Mouse (Mus musculus) limb, embryonic 11.5 days (tissue): ENCODE measurements at regions not wholly inside any gene's neighbourhood (a gene's known extent, or its start where the extent isn't known, plus 50 kb on each side); places are given as distances from the start of the nearest gene placed in this dataset.

Experiments
- ATAC-seq: fragments of 200-750 bp; cut with Nextera tagmentation; 2 replicates; pipeline ENCODE4 v1.8.0; 2017; ENCODE audit warnings: low read depth; ENCODE audit not compliant: insufficient number of reproducible peaks, low FRiP score, low TSS enrichment
- DNase-seq: peaks from one replicate; pipeline ENCODE4 v3.0.0-alpha.2; 2015; ENCODE audit warnings: low spot score
- H3K27ac ChIP-seq: fragments of 300-500 bp; sonication (generic); replicated peaks from 2 replicates; pipeline ENCODE4 v1.5.1; 2014; ENCODE audit warnings: low read depth, mild to moderate bottlenecking, low read length
- H3K27me3 ChIP-seq: fragments of 300-500 bp; sonication (generic); 2 replicates; pipeline ENCODE4 v1.6.1; 2014; ENCODE audit warnings: mild to moderate bottlenecking, low read length, mixed read lengths; ENCODE audit not compliant: control insufficient read depth, insufficient read depth
- H3K36me3 ChIP-seq: fragments of 300-500 bp; sonication (generic); 2 replicates; pipeline ENCODE4 v1.6.1; 2014; ENCODE audit warnings: mild to moderate bottlenecking, low read length, moderate library complexity, mixed read lengths; ENCODE audit not compliant: control insufficient read depth, insufficient read depth
- H3K4me1 ChIP-seq: fragments of 300-500 bp; sonication (generic); 2 replicates; pipeline ENCODE4 v1.6.1; 2014; ENCODE audit warnings: low read length, mixed read lengths; ENCODE audit not compliant: control insufficient read depth, insufficient read depth
- H3K4me2 ChIP-seq: fragments of 300-500 bp; sonication (generic); 2 replicates; pipeline ENCODE4 v1.6.1; 2014; ENCODE audit warnings: low read depth, mild to moderate bottlenecking, moderate library complexity; ENCODE audit not compliant: severe bottlenecking
- H3K4me3 ChIP-seq: fragments of 300-500 bp; sonication (generic); 2 replicates; pipeline ENCODE4 v1.5.1; 2014; ENCODE audit warnings: low read depth, low read length
- H3K9ac ChIP-seq: fragments of 300-500 bp; sonication (generic); 2 replicates; pipeline ENCODE4 v1.6.1; 2014; ENCODE audit warnings: mild to moderate bottlenecking, low read length
- H3K9me3 ChIP-seq: fragments of 300-500 bp; sonication (generic); 2 replicates; pipeline ENCODE4 v1.6.1; 2016; ENCODE audit warnings: low read length; ENCODE audit not compliant: control insufficient read depth
- WGBS: fragments of 180-500 bp; shearing (Covaris S2); extraction: QIAGEN DNeasy Blood & Tissue Kit; methylation state at CpG from one replicate; pipeline ENCODE4 v1.1.7; 2014; 5-methylcytosine and 5-hydroxymethylcytosine counted together

DNA sequence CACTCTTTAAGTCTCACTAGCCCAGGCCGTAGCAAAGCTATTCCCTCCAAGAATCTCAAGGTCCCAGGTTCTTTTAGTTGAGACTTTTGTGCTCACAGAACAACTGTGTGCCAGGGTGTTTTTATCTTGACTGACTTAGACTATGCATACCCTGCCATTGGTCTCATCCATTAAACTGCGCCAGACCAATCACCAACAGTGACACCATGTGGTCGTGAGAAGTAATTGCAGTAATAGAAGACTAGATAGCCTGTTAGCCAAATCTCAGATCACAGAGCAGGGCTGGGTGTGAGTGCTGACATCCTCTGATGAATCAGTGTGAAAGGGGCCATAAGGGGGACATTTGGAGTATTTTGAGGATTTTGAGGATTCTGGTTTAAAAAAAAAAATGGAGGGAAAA is 127.8 kb upstream of the Rpl38 start:
- H3K36me3 ChIP-seq, result no peaks in the 10 kb centered on the region
- no peak overlapping the region for H3K9ac ChIP-seq
- DNase-seq (no peak), ATAC-seq (no peak)
- H3K4me3 ChIP-seq, result no peak overlapping the region
- H3K27ac ChIP-seq, result no peak overlapping the region
- H3K4me1 ChIP-seq, result peaks cover 3% of the 10 kb centered on the region; the same call in 1 of the 2 replicates
- WGBS, result 72% methylated on average over 3 of the region's 3 CpGs
- H3K9me3 ChIP-seq, result peaks cover 3% of the 10 kb centered on the region; the same call in 1 of the 2 replicates
- H3K27me3 ChIP-seq, result no peaks in the 10 kb centered on the region
- no peak overlapping the region for H3K4me2 ChIP-seq

DNA sequence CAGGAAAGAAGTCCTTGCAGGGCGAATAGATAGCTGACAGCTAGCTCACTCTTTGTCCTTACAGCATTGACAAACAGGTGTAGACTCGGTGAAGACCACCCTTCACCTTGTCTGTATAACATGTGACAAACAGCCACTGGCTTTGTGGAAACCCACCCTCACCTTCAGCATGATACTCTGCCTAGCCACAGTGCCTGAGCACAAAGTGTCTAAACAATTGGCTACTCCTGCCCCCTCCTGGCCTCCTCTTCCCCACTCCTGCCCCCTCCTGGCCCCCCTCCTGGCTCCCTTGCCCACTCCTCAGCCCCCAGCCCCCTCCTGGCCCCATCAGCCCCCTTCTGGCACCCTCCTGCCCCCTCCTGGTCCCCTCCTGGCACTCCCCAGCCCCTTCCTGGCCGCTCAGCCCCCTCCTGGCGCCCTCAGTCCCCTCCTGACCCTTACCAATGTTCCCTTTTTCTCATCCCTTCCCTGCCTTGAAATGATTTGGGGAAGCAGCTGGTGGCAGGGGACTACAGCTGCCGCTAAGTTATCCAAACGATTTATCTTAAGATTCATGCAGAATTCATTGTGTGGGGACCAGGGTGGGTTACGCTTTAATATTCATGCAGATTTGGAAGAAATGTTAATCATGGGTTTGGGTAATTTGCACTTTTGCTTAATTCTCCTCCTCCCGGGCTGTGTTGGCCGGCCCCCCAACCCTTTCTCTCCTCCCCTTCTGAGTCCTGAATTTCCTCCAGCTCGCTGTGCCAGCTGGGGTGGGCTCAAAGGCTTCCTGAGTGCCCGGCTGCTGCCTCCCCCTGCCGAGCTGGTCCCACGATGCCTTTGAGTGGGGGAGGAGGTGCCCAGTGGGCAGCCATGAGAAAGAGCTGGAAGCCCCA is 131.5 kb upstream of the Rpl38 start:
- 18% methylated on average over 13 of the region's 13 CpGs for WGBS
- Histone ChIP-seq H3K27ac (no peak overlapping the region), H3K4me1 (0 out of 2 replicates have a peak, but pooled peaks cover 3% of the 10 kb centered on the region), H3K9me3 (peaks cover 3% of the 10 kb centered on the region; the same call in 1 of the 2 replicates), H3K9ac (no peak overlapping the region), H3K4me3 (no peak overlapping the region), H3K36me3 (no peaks in the 10 kb centered on the region), H3K27me3 (no peaks in the 10 kb centered on the region), H3K4me2 (no peak overlapping the region)
- no peak for DNase-seq
- ATAC-seq, result no peak

DNA sequence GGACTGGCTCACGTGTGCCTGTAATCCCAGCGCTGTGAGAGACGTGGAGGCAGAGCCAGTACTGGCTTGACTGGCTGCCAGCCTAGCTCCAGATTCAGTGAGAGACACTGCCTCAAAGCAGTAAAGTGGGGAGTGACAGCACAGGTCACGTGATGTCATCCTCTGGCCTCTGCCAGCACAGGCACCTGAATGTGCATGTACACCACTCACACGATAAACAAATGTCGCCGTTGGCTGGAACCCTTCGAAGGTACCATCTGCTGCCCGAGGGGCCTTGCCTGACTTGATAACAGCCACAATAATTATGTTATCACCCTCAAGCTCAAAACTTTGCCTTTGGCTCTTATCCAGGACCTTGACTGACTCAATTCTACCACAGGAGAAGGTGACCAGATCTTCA is 132.4 kb upstream of the Rpl38 start:
- H3K4me3 ChIP-seq, result no peak overlapping the region
- H3K9ac ChIP-seq, result no peak overlapping the region
- peaks cover 3% of the 10 kb centered on the region; the same call in 1 of the 2 replicates for H3K9me3 ChIP-seq
- DNase-seq, result no peak
- H3K36me3 ChIP-seq, result no peaks in the 10 kb centered on the region
- 90% methylated on average over 9 of the region's 9 CpGs for WGBS
- no peak overlapping the region for H3K27ac ChIP-seq
- H3K27me3 ChIP-seq, result no peaks in the 10 kb centered on the region
- ATAC-seq, result no peak
- H3K4me1 ChIP-seq, result 0 out of 2 replicates have a peak, but pooled peaks cover 3% of the 10 kb centered on the region
- no peak overlapping the region for H3K4me2 ChIP-seq

DNA sequence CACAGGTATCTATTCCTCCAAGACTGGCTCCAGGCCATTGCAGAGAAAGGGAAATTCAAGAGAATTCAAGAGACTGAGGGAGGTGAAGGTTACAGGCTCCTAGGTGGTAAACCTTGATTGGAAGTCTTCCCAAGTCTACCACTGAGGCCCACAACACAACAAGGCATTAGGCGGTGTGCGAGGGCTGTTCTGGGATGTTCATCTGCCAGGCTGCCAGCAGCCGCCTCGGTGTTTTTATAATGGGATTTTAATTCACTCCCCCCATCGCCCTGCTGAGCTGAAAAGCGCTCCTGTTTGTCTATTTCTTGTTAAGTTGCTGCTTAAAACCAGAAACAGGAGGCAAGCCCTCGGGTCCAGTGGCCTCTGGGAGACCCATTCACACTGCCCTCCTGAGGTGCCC is 133.9 kb upstream of the Rpl38 start:
- H3K36me3 ChIP-seq, result no peaks in the 10 kb centered on the region
- no peak for ATAC-seq

DNA sequence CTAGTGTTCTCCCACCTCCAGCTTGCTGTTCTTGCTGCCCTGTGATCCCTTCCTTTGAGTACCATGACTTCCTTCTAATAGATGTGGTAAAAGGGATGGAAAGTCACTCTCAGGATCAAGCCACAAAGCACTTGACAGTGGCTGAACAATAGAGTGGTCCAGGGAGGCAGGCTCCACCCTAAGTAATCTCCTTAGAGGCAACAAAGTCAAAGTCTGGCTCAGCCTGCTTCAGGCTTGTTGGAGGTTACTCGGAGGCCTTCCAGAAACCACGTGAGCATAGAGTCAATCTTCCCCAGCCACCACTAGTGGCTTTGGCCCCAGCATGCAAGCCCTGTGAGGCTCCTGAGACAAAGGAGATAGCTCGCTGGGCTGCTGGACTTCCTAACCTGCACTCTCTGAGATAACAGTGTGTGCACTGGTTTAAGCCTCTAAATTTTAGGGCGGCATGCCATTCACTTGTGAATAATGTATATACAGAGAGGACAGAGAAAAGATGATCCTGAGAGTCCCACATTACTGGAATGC is 137.0 kb upstream of the Rpl38 start:
- no peak overlapping the region for H3K9ac ChIP-seq
- H3K27ac ChIP-seq, result no peak overlapping the region
- H3K4me2 ChIP-seq, result no peak overlapping the region
- WGBS, result 58% methylated on average over 4 of the region's 4 CpGs
- no peaks in the 10 kb centered on the region for H3K36me3 ChIP-seq
- H3K9me3 ChIP-seq, result no peaks in the 10 kb centered on the region
- H3K4me1 ChIP-seq, result 0 out of 2 replicates have a peak, but pooled peaks cover 3% of the 10 kb centered on the region
- no peak for ATAC-seq
- no peak for DNase-seq
- no peak overlapping the region for H3K4me3 ChIP-seq
- H3K27me3 ChIP-seq, result no peaks in the 10 kb centered on the region

More for the DNA sequence above, 133.9 kb upstream of the Rpl38 start:
- WGBS, result 67% methylated on average over 7 of the region's 7 CpGs
- Histone ChIP-seq H3K4me3 (no peak overlapping the region), H3K27ac (no peak overlapping the region), H3K9me3 (no peaks in the 10 kb centered on the region), H3K27me3 (no peaks in the 10 kb centered on the region), H3K4me2 (no peak overlapping the region), H3K4me1 (0 out of 2 replicates have a peak, but pooled peaks cover 3% of the 10 kb centered on the region), H3K9ac (no peak overlapping the region)
- no peak for DNase-seq

DNA sequence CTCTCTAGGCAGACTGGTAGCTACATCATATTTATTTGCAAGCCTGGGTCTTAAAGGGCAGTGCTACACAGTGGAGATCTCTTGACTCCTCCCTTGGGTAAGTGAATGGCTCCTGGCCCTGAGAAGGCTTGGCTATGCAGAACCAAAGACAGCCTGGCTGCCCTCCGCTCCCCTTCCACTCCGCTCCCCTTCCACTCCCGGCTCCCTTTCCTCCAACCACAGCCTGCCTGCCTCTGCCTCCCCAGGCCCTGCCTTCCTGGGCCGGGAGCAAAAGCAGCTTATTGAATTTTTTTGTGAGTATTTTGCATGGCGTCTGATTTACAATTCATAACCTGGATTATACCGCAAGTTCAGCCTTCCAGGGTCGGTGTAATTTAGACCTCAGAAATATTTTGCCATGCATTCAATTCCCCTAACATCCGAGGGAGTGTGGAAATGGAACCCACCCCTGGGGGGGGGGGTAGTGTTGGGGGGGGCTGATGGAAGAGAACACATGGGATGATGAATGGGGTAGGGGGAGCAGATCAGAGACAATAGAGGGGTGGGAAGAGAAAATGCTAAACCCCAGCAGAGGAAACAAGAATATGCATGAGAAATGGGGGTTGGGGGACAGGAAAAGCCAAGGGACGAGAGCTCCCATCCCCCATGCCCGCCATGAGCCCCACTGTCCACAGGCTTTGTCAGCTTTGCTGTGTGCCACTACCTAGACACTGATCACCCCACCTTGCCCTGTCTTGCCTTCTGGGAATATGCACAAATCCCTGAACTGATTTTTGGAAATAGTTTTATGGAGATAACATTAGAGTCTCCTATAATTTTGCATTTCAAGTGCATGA is 139.2 kb upstream of the Rpl38 start:
- ATAC-seq (no peak), DNase-seq (no peak)
- H3K27ac ChIP-seq, result no peak overlapping the region
- no peak overlapping the region for H3K9ac ChIP-seq
- H3K4me3 ChIP-seq, result no peak overlapping the region
- no peaks in the 10 kb centered on the region for H3K4me1 ChIP-seq
- no peaks in the 10 kb centered on the region for H3K36me3 ChIP-seq
- WGBS, result 51% methylated on average over 10 of the region's 10 CpGs
- no peaks in the 10 kb centered on the region for H3K9me3 ChIP-seq
- no peaks in the 10 kb centered on the region for H3K27me3 ChIP-seq
- no peak overlapping the region for H3K4me2 ChIP-seq

DNA sequence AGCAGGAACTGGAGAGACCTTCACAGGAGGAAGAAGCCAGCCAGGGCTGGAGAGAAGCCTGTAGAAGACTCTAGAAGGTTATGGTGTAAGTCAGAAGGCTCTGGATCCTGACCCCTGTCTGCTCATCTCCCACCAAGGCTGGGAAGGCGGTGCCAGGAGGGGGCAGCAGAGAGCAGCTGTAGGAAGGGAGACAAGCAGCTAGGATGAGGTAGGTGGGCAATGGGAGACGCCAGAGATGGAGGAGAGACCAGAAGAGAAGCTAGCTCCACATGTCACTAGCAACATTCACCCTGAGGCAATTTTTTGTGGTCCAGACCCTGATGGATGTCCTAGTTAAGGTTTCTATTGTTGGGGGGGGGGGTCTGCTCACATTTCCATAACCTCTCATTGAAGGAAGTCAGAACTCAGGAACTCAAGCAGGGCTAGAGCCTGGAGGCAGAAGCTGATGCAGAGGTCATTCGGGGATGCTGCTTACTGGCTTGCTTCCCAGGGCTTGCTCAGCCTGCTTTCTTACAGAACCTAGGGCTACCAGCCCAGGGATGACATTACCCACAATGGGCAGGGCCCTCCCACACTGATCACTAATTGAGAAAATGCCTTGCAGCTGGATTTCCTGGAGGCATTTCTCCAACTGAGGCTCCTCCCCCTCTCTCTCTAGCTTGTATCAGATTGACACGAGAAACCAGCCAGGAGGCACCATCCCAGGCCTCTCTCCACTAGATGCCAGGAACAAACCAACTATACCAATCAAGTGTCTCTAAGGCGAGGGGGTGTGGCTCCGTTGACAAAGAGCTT is 144.7 kb upstream of the Rpl38 start:
- 41% methylated on average over 6 of the region's 6 CpGs for WGBS
- no peak for ATAC-seq
- H3K27me3 ChIP-seq, result no peaks in the 10 kb centered on the region

More for the DNA sequence above, 144.7 kb upstream of the Rpl38 start:
- Histone ChIP-seq H3K27ac (no peak overlapping the region), H3K9me3 (no peaks in the 10 kb centered on the region), H3K4me3 (no peak overlapping the region), H3K36me3 (no peaks in the 10 kb centered on the region), H3K4me2 (no peak overlapping the region), H3K9ac (no peak overlapping the region), H3K4me1 (no peaks in the 10 kb centered on the region; the same call in 1 of the 2 replicates)
- peak; percentile 85 for DNase-seq
